Mouse (Mus musculus) retina, postnatal 7 days (tissue): ENCODE results near the gene Vamp1.

ENCODE experiments used
- DNase-seq: peaks from one replicate; pipeline ENCODE4 v3.0.0-alpha.2; 2012; ENCODE audit warnings: low read depth, low spot score

Gene Vamp1

GRCm38 (mm10) chr6:125285890-125286289 lies 70.5 kb downstream of the Vamp1 start, which contains the start of gene Tuba3a:
Tuba3a (minus strand) TSS chr6:125286042.
- DNase-seq, result no peak

GRCm38 (mm10) chr6:125286944-125287343 lies 71.6 kb downstream of the Vamp1 start:
- no peak for DNase-seq

- DNase-seq, result no peak
Measured at GRCm38 (mm10) chr6:125288730-125289129, 73.4 kb downstream of the Vamp1 start.

- DNase-seq, result no peak
Measured at GRCm38 (mm10) chr6:125291329-125291728, 76.0 kb downstream of the Vamp1 start.

- DNase-seq, result no peak
Measured at GRCm38 (mm10) chr6:125292256-125292655, 76.9 kb downstream of the Vamp1 start.

- DNase-seq, result no peak
Measured at GRCm38 (mm10) chr6:125294049-125294448, 78.7 kb downstream of the Vamp1 start.
